Mouse (Mus musculus) embryonic fibroblast, embryonic 13.5 days (primary cell): ENCODE data around the gene Ube4b. TPM values are rescaled to one million over a fixed set of nuclear protein-coding genes. Genes with fewer than 3 reads are reported as not detected.

Source experiments
- H3K27ac ChIP-seq: 2 replicates; pipeline ENCODE4 v1.5.1; 2012; ENCODE audit warnings: low read length, control low read depth, inconsistent platforms; ENCODE audit not compliant: insufficient read depth
- H3K4me1 ChIP-seq: 2 replicates; pipeline ENCODE4 v1.6.1; 2011; ENCODE audit warnings: low read length; ENCODE audit not compliant: control insufficient read depth, insufficient read depth
- H3K4me3 ChIP-seq: 2 replicates; pipeline ENCODE4 v1.5.1; 2011; ENCODE audit warnings: mild to moderate bottlenecking, control low read depth, low read length; ENCODE audit not compliant: insufficient read depth
- CTCF ChIP-seq: IDR thresholded peaks from 2 replicates; pipeline ENCODE4 v1.5.1; 2011; ENCODE audit warnings: mild to moderate bottlenecking, control low read depth, low read length, moderate library complexity, borderline replicate concordance; ENCODE audit not compliant: insufficient read depth
- POLR2A ChIP-seq: IDR thresholded peaks from 2 replicates; pipeline ENCODE4 v1.6.1; 2011; ENCODE audit warnings: low read depth, mild to moderate bottlenecking, control low read depth, low read length, moderate library complexity
- polyA plus RNA-seq: library from polyadenylated mRNA; stranded (reverse); fragments of >200 nt; gene quantifications from 2 replicates; pipeline ENCODE4 v1.2.4, GENCODE M21; 2011; ENCODE audit warnings: low read depth; ENCODE audit not compliant: missing spikeins, insufficient read length

The Ube4b gene
- polyA plus RNA-seq, 1 experiment, result 86.6 TPM

DNA sequence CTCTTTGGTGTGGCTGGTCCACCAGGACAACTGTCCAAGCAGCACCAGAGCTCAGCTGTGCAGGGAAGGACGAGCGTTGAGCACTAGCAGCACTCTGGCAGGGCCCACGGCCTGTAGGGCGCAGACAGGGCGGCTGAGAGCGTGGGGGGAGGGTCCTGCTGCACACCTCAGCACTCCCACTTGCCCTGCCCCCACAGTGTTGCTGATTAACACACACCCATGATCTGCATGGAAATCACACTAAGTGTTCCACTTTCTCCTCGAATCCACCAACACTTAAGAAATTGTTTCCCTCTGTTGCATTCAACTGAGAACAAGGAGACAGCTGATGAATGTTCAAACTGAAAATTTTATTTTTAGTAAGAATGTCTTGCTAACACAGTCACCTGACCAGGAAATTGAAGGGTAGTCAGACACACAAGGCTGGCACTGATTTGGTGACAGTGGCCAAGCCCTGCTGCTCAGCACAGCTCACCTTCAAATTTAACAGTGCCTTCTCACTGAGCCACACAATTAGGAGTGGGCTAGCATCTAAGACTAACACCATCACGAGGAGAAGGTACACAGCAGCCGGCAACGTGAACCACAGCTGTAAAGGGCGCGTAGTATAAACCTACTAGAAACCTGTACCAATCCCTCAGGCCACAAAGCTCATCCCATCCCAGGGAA is 60.7 kb downstream of the Ube4b start:
- Histone ChIP-seq H3K27ac (no peak overlapping the region), H3K4me1 (peaks cover 11% of the 10 kb centered on the region; the same call in 1 of the 2 replicates), H3K4me3 (no peak overlapping the region)
- TF ChIP-seq CTCF (no peak), POLR2A (no peak)

GRCm38 (mm10) chr4:149364896-149365295 is 61.7 kb downstream of the Ube4b start:
- H3K27ac ChIP-seq, result no peak overlapping the region

DNA sequence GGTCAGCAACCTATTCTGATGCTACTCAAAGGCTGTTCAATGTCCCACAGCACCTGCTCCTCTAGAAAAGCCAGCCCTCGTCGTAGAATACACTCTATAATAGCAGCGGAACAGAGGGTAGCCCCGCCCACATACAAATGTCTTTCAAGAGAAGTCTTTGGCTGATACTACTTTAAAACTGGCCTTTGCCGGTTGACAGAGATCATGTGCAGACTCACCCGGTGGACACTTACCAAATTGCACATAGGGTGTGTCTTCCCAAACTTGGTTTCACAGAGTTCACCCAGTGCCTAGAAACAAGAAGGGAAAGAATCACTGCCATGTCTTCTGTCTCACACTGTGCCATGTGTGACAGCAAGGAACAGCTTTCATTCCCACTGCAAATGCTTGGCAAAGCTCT is 65.5 kb downstream of the Ube4b start:
- TF ChIP-seq POLR2A (no peak), CTCF (no peak)

More at GRCm38 (mm10) chr4:149364896-149365295, 61.7 kb downstream of the Ube4b start:
- peaks cover 11% of the 10 kb centered on the region; the same call in 1 of the 2 replicates for H3K4me1 ChIP-seq
- no peak overlapping the region for H3K4me3 ChIP-seq
- TF ChIP-seq CTCF (no peak), POLR2A (no peak)

GRCm38 (mm10) chr4:149360647-149361046 is 65.9 kb downstream of the Ube4b start:
- H3K27ac ChIP-seq, result no peak overlapping the region
- TF ChIP-seq CTCF, result no peak
- no peak for TF ChIP-seq POLR2A
- H3K4me3 ChIP-seq, result no peak overlapping the region
- H3K4me1 ChIP-seq, result peaks cover 11% of the 10 kb centered on the region; the same call in 1 of the 2 replicates

More for the DNA sequence above, 65.5 kb downstream of the Ube4b start:
- Histone ChIP-seq H3K4me3 (no peak overlapping the region), H3K27ac (no peak overlapping the region), H3K4me1 (peaks cover 11% of the 10 kb centered on the region; the same call in 1 of the 2 replicates)

DNA sequence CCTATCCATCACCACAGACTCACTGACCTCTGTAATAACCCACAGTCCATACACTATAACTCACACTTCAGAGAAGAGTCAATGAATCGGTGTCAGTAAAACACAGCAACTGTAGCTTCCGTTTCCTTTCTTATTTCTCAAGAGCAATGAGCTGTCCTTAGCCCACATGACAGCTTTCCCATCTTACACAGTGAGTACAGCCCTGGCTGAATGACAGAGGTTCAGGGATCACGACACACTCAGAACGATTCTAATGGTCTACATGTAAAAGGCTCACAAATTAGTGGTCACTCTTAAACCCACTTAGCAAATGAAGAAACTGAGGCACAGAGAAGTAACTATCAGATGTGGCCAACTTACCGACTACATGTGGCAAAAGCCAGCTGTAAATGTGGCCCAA is 68.6 kb downstream of the Ube4b start:
- Histone ChIP-seq H3K4me1 (peaks cover 9% of the 10 kb centered on the region; the same call in 1 of the 2 replicates), H3K4me3 (no peak overlapping the region), H3K27ac (no peak overlapping the region)
- TF ChIP-seq CTCF, result no peak
- no peak for TF ChIP-seq POLR2A

DNA sequence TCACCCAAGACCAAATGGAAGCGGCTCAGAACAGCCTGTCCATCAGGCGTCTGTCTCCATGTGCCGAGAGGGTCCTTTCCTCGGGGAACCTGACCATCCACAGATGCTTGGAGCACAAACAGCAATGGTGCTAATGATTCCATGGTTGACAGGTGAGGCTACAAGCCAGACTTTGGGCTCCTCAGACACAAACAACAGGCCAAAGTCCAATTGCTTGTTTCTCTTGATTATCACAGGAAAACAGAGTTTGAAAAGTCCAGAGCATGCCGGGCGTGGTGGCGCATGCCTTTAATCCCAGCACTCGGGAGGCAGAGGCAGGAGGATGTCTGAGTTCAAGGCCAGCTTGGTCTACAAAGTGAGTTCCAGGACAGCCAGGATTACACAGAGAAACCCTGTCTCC is 71.9 kb downstream of the Ube4b start:
- TF ChIP-seq POLR2A (no peak), CTCF (no peak)
- Histone ChIP-seq H3K4me3 (no peak overlapping the region), H3K27ac (no peak overlapping the region), H3K4me1 (no peaks in the 10 kb centered on the region)

DNA sequence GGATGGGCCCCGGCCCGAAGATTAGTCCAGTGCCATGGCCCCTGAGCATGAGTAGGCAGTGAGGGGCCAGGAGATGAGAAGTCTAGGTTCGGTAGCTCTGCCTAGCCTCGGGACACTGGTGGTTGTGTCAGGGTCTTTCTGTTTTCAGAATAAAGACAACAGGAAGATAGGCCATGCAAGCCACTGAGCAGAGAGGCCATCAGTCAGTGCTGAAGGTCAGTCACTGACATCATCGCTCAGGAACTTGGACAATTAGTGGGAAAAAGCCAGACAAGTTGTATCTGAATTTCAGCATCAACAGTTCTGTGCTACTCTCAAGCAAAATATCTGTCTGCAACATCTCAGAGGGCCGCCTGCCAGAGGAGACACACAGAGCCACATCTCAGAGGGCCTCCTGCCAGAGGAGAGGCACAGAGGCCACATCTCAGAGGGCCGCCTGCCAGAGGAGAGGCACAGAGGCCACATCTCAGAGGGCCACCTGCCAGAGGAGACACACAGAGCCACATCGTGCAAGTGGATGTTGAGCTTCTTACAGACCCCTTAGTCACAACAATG is 74.9 kb downstream of the Ube4b start:
- no peak overlapping the region for H3K4me3 ChIP-seq
- no peaks in the 10 kb centered on the region for H3K4me1 ChIP-seq
- no peak for TF ChIP-seq POLR2A
- no peak for TF ChIP-seq CTCF
- H3K27ac ChIP-seq, result no peak overlapping the region

- no peaks in the 10 kb centered on the region for H3K4me1 ChIP-seq
- no peak overlapping the region for H3K27ac ChIP-seq
- peak; percentile 6; the same call in 1 of the 2 replicates for TF ChIP-seq CTCF
- no peak for TF ChIP-seq POLR2A
- H3K4me3 ChIP-seq, result no peak overlapping the region
Measured at GRCm38 (mm10) chr4:149348963-149349362, 77.6 kb downstream of the Ube4b start.

DNA sequence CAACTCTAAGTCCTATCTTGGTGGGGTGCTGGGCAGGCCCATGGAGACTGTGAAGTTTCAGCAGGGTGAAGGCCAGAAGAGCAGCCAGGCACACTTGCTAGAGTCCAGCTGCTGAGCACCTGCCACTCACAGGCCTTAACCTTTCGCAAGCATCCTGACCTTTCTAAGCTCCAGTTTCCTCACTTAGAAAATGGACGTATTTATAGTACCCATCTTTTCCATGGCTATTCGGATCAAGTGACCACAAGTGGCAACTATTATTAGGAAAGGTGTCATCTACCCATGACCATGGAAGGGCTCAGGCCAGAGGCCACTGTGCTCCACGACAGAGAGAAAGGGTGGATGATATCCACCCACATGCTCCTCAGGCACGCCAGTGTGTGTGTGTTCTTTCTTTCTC is 80.7 kb downstream of the Ube4b start:
- H3K27ac ChIP-seq, result no peak overlapping the region

DNA sequence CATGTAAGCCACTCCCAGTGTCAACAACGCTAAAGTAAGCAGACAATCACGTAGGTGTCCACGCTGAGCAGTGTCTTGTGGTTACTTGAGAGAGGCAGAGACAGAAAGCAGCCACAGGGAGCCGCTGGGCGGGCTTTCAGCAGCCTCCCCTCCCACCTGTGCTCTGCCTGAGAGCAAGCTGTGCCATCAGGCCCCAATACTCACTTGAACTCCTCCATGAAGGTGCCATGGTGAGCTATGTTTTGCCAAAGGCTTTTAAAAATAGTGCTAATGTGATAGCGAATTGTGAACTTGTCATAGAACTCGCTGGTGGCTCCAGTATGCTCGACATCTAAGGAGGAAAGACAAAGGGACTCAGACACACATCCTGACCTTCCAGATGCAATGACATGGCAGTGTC is 82.2 kb downstream of the Ube4b start:
- Histone ChIP-seq H3K27ac (no peak overlapping the region), H3K4me3 (no peak overlapping the region), H3K4me1 (no peaks in the 10 kb centered on the region)
- TF ChIP-seq CTCF (no peak), POLR2A (no peak)

More for the DNA sequence above, 80.7 kb downstream of the Ube4b start:
- TF ChIP-seq POLR2A (no peak), CTCF (no peak)
- no peak overlapping the region for H3K4me3 ChIP-seq
- no peaks in the 10 kb centered on the region for H3K4me1 ChIP-seq

- H3K4me3 ChIP-seq, result no peak overlapping the region
- H3K27ac ChIP-seq, result no peak overlapping the region
- H3K4me1 ChIP-seq, result no peaks in the 10 kb centered on the region
- TF ChIP-seq POLR2A (no peak), CTCF (no peak)
Measured at GRCm38 (mm10) chr4:149340680-149341079, 85.9 kb downstream of the Ube4b start.
